Mouse (Mus musculus): ENCODE results near the gene Rabep2. TPM values are rescaled to one million over a fixed set of nuclear protein-coding genes. Genes with fewer than 3 reads are reported as not detected.

Gene Rabep2
- polyA plus RNA-seq, 1 experiment from 2014 or later, result 22.2 TPM

DNA sequence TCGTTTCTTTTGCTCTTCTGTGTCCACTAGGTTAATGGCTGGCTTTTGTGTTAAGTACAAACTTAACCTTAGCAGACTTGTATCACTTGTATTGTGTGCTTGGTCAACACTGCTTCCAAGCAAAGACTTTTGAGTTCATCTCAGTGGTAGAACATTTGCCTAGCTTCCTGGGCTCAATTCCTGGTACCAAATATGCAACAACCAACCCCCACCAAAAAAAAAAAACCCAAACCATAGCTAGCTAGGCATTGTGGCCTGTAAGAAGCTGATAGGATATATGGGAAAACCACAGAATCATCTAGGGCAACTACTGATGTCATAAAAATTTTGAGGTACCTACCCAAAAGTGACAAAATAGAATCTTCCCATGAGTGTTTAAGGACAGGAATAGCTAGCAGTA lies 62.4 kb downstream of the Rabep2 start:
- DNase-seq (ENCODE audit: low spot score), result no peak

DNA sequence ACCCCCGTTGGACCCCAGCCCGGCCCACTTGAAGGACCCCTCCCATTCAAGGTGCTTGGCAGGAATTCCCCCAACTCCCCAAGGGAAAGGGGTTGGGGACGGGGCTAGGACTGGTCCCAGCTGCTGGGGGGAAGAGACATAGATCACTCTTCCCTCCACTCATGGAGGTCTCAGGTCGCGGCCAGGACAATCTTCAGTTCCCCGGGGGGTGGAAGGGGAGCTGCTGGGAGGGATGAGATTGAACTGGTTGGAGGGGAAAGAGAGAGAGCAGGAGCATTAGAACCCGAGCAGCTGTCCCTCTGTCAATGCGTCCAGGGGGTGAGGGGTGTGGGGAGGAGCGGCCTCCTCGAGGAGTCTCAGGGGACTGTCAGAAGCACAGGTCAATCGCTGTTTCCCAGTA lies 63.4 kb downstream of the Rabep2 start:
- no peak for DNase-seq (ENCODE audit: low spot score)

DNA sequence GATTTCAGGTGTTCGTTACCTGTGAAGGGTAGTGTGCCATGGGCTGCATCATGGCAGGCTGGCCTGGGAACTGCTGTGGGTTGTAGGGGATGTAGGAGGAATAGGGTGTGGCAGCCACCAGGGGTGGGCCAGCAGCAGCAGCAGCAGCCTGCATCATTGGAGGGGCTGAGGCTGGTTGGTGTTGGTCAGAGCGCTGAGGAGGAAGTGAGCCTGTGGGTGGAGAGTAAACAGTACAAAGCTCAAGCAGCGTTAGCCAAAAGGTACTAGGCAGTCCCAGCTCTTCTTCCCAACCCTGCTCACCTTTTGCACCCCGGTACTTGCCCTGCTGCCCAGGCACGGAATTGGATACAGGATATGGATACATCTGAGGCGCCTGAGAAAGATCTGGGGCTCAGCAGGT lies 65.6 kb downstream of the Rabep2 start:
- no peak for DNase-seq (ENCODE audit: low spot score)

DNA sequence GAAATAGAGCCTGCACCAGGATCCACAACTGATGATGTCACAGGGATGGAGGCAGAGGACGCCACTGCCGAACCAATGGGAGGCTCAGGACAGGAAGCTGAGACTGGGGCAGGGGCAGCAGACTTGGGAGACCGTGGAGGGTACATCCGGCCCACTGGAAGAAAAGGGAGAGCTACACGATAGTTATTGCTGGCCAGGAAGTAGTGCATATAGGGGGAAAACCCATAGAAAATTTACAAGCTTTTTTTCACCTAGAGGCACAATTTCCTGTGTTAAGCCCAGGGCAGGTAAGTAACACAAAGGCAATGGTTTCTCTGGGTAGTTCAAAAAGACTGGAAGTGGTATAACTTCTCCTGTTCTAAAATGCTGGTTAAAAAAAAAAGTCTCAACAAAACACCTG lies 67.9 kb downstream of the Rabep2 start:
- DNase-seq (ENCODE audit: low spot score), result no peak

DNA sequence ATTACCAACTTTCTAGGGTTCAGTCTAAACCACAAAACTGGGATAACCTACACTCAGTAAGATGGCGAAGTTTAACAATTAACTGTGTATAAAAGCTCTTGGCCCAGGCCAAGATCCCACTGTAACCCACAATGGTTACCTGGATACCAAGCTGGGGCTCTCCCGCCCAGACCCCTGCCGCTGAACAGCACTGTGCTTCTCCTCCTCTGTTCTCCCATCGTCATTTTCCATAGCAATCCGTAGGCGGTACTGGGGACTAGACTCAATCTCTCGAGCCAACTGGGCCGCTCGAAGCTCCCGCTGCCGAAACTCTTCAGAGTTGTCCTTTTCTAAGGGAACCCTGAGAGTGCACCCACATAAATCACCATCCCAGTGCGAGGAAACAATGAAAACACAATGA lies 69.4 kb downstream of the Rabep2 start:
- no peak for DNase-seq (ENCODE audit: low spot score)

Other genes starting within 250 kb of the Rabep2 start
- 46.8 and 56.5 TPM in 2 replicates for gene Xpo6, start 228.3 kb upstream of the Rabep2 start, polyA plus RNA-seq (2015; fragmentation: Nextera tagmentation; extraction: Ambion mirVana)
- 17.9 and 19.1 TPM in 2 replicates for gene Sbk1, start 156.1 kb upstream of the Rabep2 start, polyA plus RNA-seq (2015; fragmentation: Nextera tagmentation; extraction: Ambion mirVana)
- 890 and 915 TPM in 2 replicates for gene Lat, start 59.2 kb upstream of the Rabep2 start, polyA plus RNA-seq (2015; fragmentation: Nextera tagmentation; extraction: Ambion mirVana)
- gene Spns1, start 51.3 kb upstream of the Rabep2 start, polyA plus RNA-seq (2015; fragmentation: Nextera tagmentation; extraction: Ambion mirVana), result 39.4 and 43.3 TPM in 2 replicates
- gene Nfatc2ip, start 32.0 kb upstream of the Rabep2 start, polyA plus RNA-seq (2015; fragmentation: Nextera tagmentation; extraction: Ambion mirVana), result 5.1 and 6.7 TPM in 2 replicates
- 0.13 and 0.22 TPM in 2 replicates for gene Cd19, start 13.9 kb upstream of the Rabep2 start, polyA plus RNA-seq (2015; fragmentation: Nextera tagmentation; extraction: Ambion mirVana)
- gene Atp2a1, start 34.3 kb downstream of the Rabep2 start, polyA plus RNA-seq (2015; fragmentation: Nextera tagmentation; extraction: Ambion mirVana), result 3.1 and 4.2 TPM in 2 replicates
- gene Sh2b1, start 46.7 kb downstream of the Rabep2 start, polyA plus RNA-seq (2015; fragmentation: Nextera tagmentation; extraction: Ambion mirVana), result 37.8 and 38.6 TPM in 2 replicates
- gene Tufm, start 58.6 kb downstream of the Rabep2 start, polyA plus RNA-seq (2015; fragmentation: Nextera tagmentation; extraction: Ambion mirVana), result 95.4 and 104 TPM in 2 replicates
- gene Atxn2l, start 74.7 kb downstream of the Rabep2 start, polyA plus RNA-seq (2015; fragmentation: Nextera tagmentation; extraction: Ambion mirVana), result 37.9 and 38.5 TPM in 2 replicates
- gene Eif3c, start 137.7 kb downstream of the Rabep2 start, polyA plus RNA-seq (2015; fragmentation: Nextera tagmentation; extraction: Ambion mirVana), result 246 and 259 TPM in 2 replicates
- 1.2 TPM in 2 replicates for gene Apobr, start 156.2 kb downstream of the Rabep2 start, polyA plus RNA-seq (2015; fragmentation: Nextera tagmentation; extraction: Ambion mirVana)
- 28.2 and 30.2 TPM in 2 replicates for gene Cln3, start 157.1 kb downstream of the Rabep2 start, polyA plus RNA-seq (2015; fragmentation: Nextera tagmentation; extraction: Ambion mirVana)
- 0.54 and 0.85 TPM in 2 replicates for gene Il27, start 166.2 kb downstream of the Rabep2 start, polyA plus RNA-seq (2015; fragmentation: Nextera tagmentation; extraction: Ambion mirVana)
- 15.1 and 16.4 TPM in 2 replicates for gene Nupr1, start 202.1 kb downstream of the Rabep2 start, polyA plus RNA-seq (2015; fragmentation: Nextera tagmentation; extraction: Ambion mirVana)
- 62.2 and 72.9 TPM in 2 replicates for gene Sgf29, start 220.6 kb downstream of the Rabep2 start, polyA plus RNA-seq (2015; fragmentation: Nextera tagmentation; extraction: Ambion mirVana)
- 8.5 and 11.0 TPM in 2 replicates for gene Sult1a1, start 247.7 kb downstream of the Rabep2 start, polyA plus RNA-seq (2015; fragmentation: Nextera tagmentation; extraction: Ambion mirVana)

All from thymus, postnatal 0 days (tissue).